Mouse (Mus musculus): ENCODE measurements at regions not wholly inside any gene's neighbourhood (a gene's known extent, or its start where the extent isn't known, plus 50 kb on each side); places are given as distances from the start of the nearest gene placed in this dataset.

GRCm38 (mm10) chr2:168842261-168842740, 74.6 kb upstream of the Sall4 start:
- H3K36me3 ChIP-seq (ENCODE audit: control insufficient read depth, insufficient read depth, low read length): no peaks in the 10 kb centered on the region
- ATAC-seq (ENCODE audit: low read depth): no peak
- no peak overlapping the region for H3K27ac ChIP-seq (ENCODE audit: low read length)
- 6% methylated on average over 15 of the region's 15 CpGs for WGBS
- H3K4me3 ChIP-seq (ENCODE audit: low read length): peak overlapping the region; percentile 16
- peaks cover 54% of the 10 kb centered on the region for H3K27me3 ChIP-seq (ENCODE audit: control insufficient read depth, insufficient read depth, low read depth, low read length)
- H3K9me3 ChIP-seq (ENCODE audit: control insufficient read depth, low read length): peaks cover 4% of the 10 kb centered on the region
- peak overlapping the region; percentile 40 for H3K4me2 ChIP-seq (ENCODE audit: low read depth, low read length)
- no peak overlapping the region for H3K9ac ChIP-seq (ENCODE audit: low read length)
- 0 out of 2 replicates have a peak, but pooled peaks cover 10% of the 10 kb centered on the region for H3K4me1 ChIP-seq (replicated peaks; ENCODE audit: control insufficient read depth, insufficient read depth, low read length)

- H3K9ac ChIP-seq (ENCODE audit: low read length): no peak overlapping the region
- H3K27me3 ChIP-seq (ENCODE audit: control insufficient read depth, insufficient read depth, low read depth, low read length): peaks cover 58% of the 10 kb centered on the region
- H3K36me3 ChIP-seq (ENCODE audit: control insufficient read depth, insufficient read depth, low read length): no peaks in the 10 kb centered on the region
- under 1% methylated on average over 11 of the region's 11 CpGs for WGBS
- H3K4me2 ChIP-seq (ENCODE audit: low read depth, low read length): peak overlapping the region; percentile 40
- H3K4me3 ChIP-seq (ENCODE audit: low read length): no peak overlapping the region
- H3K9me3 ChIP-seq (ENCODE audit: control insufficient read depth, low read length): peaks cover 4% of the 10 kb centered on the region
- ATAC-seq (ENCODE audit: low read depth): no peak
- H3K27ac ChIP-seq (ENCODE audit: low read length): no peak overlapping the region
- 0 out of 2 replicates have a peak, but pooled peaks cover 10% of the 10 kb centered on the region for H3K4me1 ChIP-seq (replicated peaks; ENCODE audit: control insufficient read depth, insufficient read depth, low read length)
Measured at GRCm38 (mm10) chr2:168841713-168842045, 73.9 kb upstream of the Sall4 start.

GRCm38 (mm10) chr2:168840853-168841712, 73.3 kb upstream of the Sall4 start:
- Histone ChIP-seq H3K27me3 (ENCODE audit: control insufficient read depth, insufficient read depth, low read depth, low read length) (peaks cover 58% of the 10 kb centered on the region), H3K4me1 (replicated peaks; ENCODE audit: control insufficient read depth, insufficient read depth, low read length) (0 out of 2 replicates have a peak, but pooled peaks cover 10% of the 10 kb centered on the region), H3K36me3 (ENCODE audit: control insufficient read depth, insufficient read depth, low read length) (no peaks in the 10 kb centered on the region), H3K9me3 (ENCODE audit: control insufficient read depth, low read length) (peaks cover 4% of the 10 kb centered on the region), H3K4me2 (ENCODE audit: low read depth, low read length) (peak overlapping the region; percentile 40; the same call in 1 of the 2 replicates), H3K4me3 (ENCODE audit: low read length) (no peak overlapping the region), H3K27ac (ENCODE audit: low read length) (no peak overlapping the region), H3K9ac (ENCODE audit: low read length) (no peak overlapping the region)
- ATAC-seq (ENCODE audit: low read depth): no peak
- 12% methylated on average over 19 of the region's 19 CpGs for WGBS

- 5% methylated on average over 24 of the region's 24 CpGs for WGBS
- Histone ChIP-seq H3K36me3 (ENCODE audit: control insufficient read depth, insufficient read depth, low read length) (no peaks in the 10 kb centered on the region), H3K27ac (ENCODE audit: low read length) (no peak overlapping the region), H3K4me1 (replicated peaks; ENCODE audit: control insufficient read depth, insufficient read depth, low read length) (0 out of 2 replicates have a peak, but pooled peaks cover 10% of the 10 kb centered on the region), H3K9me3 (ENCODE audit: control insufficient read depth, low read length) (peaks cover 4% of the 10 kb centered on the region), H3K9ac (ENCODE audit: low read length) (no peak overlapping the region), H3K4me3 (ENCODE audit: low read length) (peak overlapping the region; percentile 32), H3K4me2 (ENCODE audit: low read depth, low read length) (peak overlapping the region; percentile 45), H3K27me3 (ENCODE audit: control insufficient read depth, insufficient read depth, low read depth, low read length) (peaks cover 55% of the 10 kb centered on the region)
- no peak for ATAC-seq (ENCODE audit: low read depth)
Measured at GRCm38 (mm10) chr2:168839811-168840655, 72.3 kb upstream of the Sall4 start.

- Histone ChIP-seq H3K4me1 (replicated peaks; ENCODE audit: control insufficient read depth, insufficient read depth, low read length) (0 out of 2 replicates have a peak, but pooled peaks cover 10% of the 10 kb centered on the region), H3K4me2 (ENCODE audit: low read depth, low read length) (no peak overlapping the region), H3K36me3 (ENCODE audit: control insufficient read depth, insufficient read depth, low read length) (no peaks in the 10 kb centered on the region), H3K27ac (ENCODE audit: low read length) (no peak overlapping the region), H3K4me3 (ENCODE audit: low read length) (no peak overlapping the region), H3K27me3 (ENCODE audit: control insufficient read depth, insufficient read depth, low read depth, low read length) (peaks cover 52% of the 10 kb centered on the region), H3K9ac (ENCODE audit: low read length) (no peak overlapping the region), H3K9me3 (ENCODE audit: control insufficient read depth, low read length) (peaks cover 4% of the 10 kb centered on the region)
- 21% methylated on average over 6 of the region's 6 CpGs for WGBS
- no peak for ATAC-seq (ENCODE audit: low read depth)
Measured at GRCm38 (mm10) chr2:168839221-168839620, 71.5 kb upstream of the Sall4 start.

GRCm38 (mm10) chr2:168838681-168839080, 70.9 kb upstream of the Sall4 start:
- Histone ChIP-seq H3K4me1 (replicated peaks; ENCODE audit: control insufficient read depth, insufficient read depth, low read length) (0 out of 2 replicates have a peak, but pooled peaks cover 10% of the 10 kb centered on the region), H3K36me3 (ENCODE audit: control insufficient read depth, insufficient read depth, low read length) (no peaks in the 10 kb centered on the region), H3K4me2 (ENCODE audit: low read depth, low read length) (no peak overlapping the region), H3K9ac (ENCODE audit: low read length) (no peak overlapping the region), H3K27ac (ENCODE audit: low read length) (no peak overlapping the region), H3K9me3 (ENCODE audit: control insufficient read depth, low read length) (peaks cover 4% of the 10 kb centered on the region), H3K27me3 (ENCODE audit: control insufficient read depth, insufficient read depth, low read depth, low read length) (peaks cover 52% of the 10 kb centered on the region), H3K4me3 (ENCODE audit: low read length) (no peak overlapping the region)
- no peak for ATAC-seq (ENCODE audit: low read depth)
- WGBS: 16% methylated on average over 12 of the region's 12 CpGs

- Histone ChIP-seq H3K4me2 (ENCODE audit: low read depth, low read length) (no peak overlapping the region), H3K27me3 (ENCODE audit: control insufficient read depth, insufficient read depth, low read depth, low read length) (peaks cover 49% of the 10 kb centered on the region), H3K4me1 (replicated peaks; ENCODE audit: control insufficient read depth, insufficient read depth, low read length) (0 out of 2 replicates have a peak, but pooled peaks cover 10% of the 10 kb centered on the region), H3K4me3 (ENCODE audit: low read length) (no peak overlapping the region), H3K36me3 (ENCODE audit: control insufficient read depth, insufficient read depth, low read length) (no peaks in the 10 kb centered on the region), H3K9me3 (ENCODE audit: control insufficient read depth, low read length) (peaks cover 4% of the 10 kb centered on the region), H3K27ac (ENCODE audit: low read length) (no peak overlapping the region), H3K9ac (ENCODE audit: low read length) (no peak overlapping the region)
- ATAC-seq (ENCODE audit: low read depth): no peak
- WGBS: 51% methylated on average over 5 of the region's 5 CpGs
Measured at GRCm38 (mm10) chr2:168837951-168838570, 70.3 kb upstream of the Sall4 start.

- 96% methylated on average over 3 of the region's 3 CpGs for WGBS
- Histone ChIP-seq H3K27ac (ENCODE audit: low read length) (no peak overlapping the region), H3K4me2 (ENCODE audit: low read depth, low read length) (no peak overlapping the region), H3K9me3 (ENCODE audit: control insufficient read depth, low read length) (no peaks in the 10 kb centered on the region; the same call in 1 of the 2 replicates), H3K4me1 (replicated peaks; ENCODE audit: control insufficient read depth, insufficient read depth, low read length) (0 out of 2 replicates have a peak, but pooled peaks cover 6% of the 10 kb centered on the region), H3K36me3 (ENCODE audit: control insufficient read depth, insufficient read depth, low read length) (no peaks in the 10 kb centered on the region), H3K27me3 (ENCODE audit: control insufficient read depth, insufficient read depth, low read depth, low read length) (peaks cover 20% of the 10 kb centered on the region), H3K4me3 (ENCODE audit: low read length) (no peak overlapping the region), H3K9ac (ENCODE audit: low read length) (no peak overlapping the region)
- ATAC-seq (ENCODE audit: low read depth): no peak
Measured at GRCm38 (mm10) chr2:168834771-168835170, 67.0 kb upstream of the Sall4 start.

All from lung, embryonic 16.5 days (tissue).